Mouse (Mus musculus) small intestine, adult 2 months (tissue): ENCODE data around the gene Lin28a. TPM values are rescaled to one million over a fixed set of nuclear protein-coding genes. Genes with fewer than 3 reads are reported as not detected.

Source experiments
- H3K27ac ChIP-seq: fragments of 200-500 bp; 2 replicates; pipeline ENCODE4 v1.5.1; 2012; ENCODE audit warnings: low read depth, low read length, control low read depth, inconsistent platforms; ENCODE audit not compliant: insufficient read depth
- H3K27me3 ChIP-seq: fragments of 200-500 bp; 2 replicates; pipeline ENCODE4 v1.6.1; 2012; ENCODE audit warnings: mild to moderate bottlenecking, moderate library complexity, low read length, inconsistent platforms; ENCODE audit not compliant: control insufficient read depth, insufficient read depth
- H3K36me3 ChIP-seq: fragments of 200-500 bp; 2 replicates; pipeline ENCODE4 v1.6.1; 2012; ENCODE audit warnings: mild to moderate bottlenecking, low read length, control low read depth, inconsistent platforms; ENCODE audit not compliant: control insufficient read depth, insufficient read depth
- H3K4me1 ChIP-seq: fragments of 200-500 bp; 2 replicates; pipeline ENCODE4 v1.6.1; 2012; ENCODE audit warnings: low read length, inconsistent platforms, mixed read lengths; ENCODE audit not compliant: control insufficient read depth, insufficient read depth, insufficient read length
- H3K4me3 ChIP-seq: fragments of 200-500 bp; 2 replicates; pipeline ENCODE4 v1.5.1; 2012; ENCODE audit warnings: low read depth, mild to moderate bottlenecking, control low read depth, inconsistent platforms, low read length, moderate library complexity
- CTCF ChIP-seq: fragments of 200-500 bp; IDR thresholded peaks from 2 replicates; pipeline ENCODE4 v1.5.1; 2012; ENCODE audit warnings: low read depth, mild to moderate bottlenecking, control low read depth, inconsistent platforms, low read length, moderate library complexity, mixed read lengths; ENCODE audit not compliant: insufficient replicate concordance, insufficient read length; ENCODE audit errors: extremely low read depth
- POLR2A ChIP-seq: fragments of 200-500 bp; IDR thresholded peaks from 2 replicates; pipeline ENCODE4 v1.6.1; 2012; ENCODE audit warnings: low read depth, mild to moderate bottlenecking, control low read depth, inconsistent platforms, low read length, moderate library complexity
- WGBS: fragments of 180-500 bp; shearing (Covaris S2); methylation state at CpG from one replicate; pipeline ENCODE4 v1.1.7; 2018; 5-methylcytosine and 5-hydroxymethylcytosine counted together
- polyA plus RNA-seq: library from polyadenylated mRNA; depleted of rRNA; stranded (reverse); fragments of >200 nt; gene quantifications from 2 replicates; pipeline ENCODE4 v1.2.3, GENCODE M21; 2012

Gene Lin28a
- polyA plus RNA-seq, 1 experiment = not detected

DNA sequence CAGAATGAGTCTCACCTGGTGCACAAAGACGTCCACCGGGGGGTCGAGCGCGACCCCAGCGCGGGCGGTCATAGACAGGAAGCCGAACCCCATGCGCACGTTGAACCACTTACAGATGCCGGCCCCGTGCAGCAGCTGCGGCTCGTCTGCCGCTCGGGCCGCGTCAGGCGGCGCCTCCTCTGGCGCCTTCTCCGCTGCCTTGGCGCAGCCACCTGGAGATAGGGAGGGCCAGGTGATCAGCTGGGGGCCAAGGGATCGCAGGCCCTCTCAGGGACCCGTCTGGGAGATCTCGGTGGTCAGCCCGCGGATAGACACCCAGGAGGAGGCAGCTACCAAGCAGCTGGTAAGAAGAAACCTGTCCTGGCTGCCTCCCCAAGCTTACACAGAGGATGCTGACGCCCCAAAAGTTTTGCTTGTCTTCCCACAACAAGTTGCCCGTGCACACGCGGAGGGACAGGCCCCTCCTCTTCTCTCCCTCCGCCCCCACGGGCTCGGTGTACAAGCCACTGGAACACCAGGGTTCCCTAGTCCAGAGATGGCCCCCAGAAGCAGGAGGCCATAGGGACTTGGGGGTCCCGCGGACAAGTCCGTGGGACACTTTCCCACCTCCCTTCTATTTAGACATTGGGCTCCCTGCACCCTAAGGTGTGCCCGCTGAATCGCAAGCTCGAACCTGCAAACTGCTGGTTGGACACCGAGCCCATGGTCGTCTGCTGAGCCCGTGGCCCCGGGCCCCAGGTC lies 433 bp downstream of the Lin28a start:
- Histone ChIP-seq H3K36me3 (no peaks in the 10 kb centered on the region), H3K27ac (no peak overlapping the region), H3K27me3 (peaks cover 40% of the 10 kb centered on the region), H3K4me1 (peaks cover 1% of the 10 kb centered on the region; the same call in 1 of the 2 replicates), H3K4me3 (no peak overlapping the region)
- WGBS = 1% methylated on average over 45 of the region's 46 CpGs
- TF ChIP-seq CTCF = no peak
- no peak for TF ChIP-seq POLR2A

DNA sequence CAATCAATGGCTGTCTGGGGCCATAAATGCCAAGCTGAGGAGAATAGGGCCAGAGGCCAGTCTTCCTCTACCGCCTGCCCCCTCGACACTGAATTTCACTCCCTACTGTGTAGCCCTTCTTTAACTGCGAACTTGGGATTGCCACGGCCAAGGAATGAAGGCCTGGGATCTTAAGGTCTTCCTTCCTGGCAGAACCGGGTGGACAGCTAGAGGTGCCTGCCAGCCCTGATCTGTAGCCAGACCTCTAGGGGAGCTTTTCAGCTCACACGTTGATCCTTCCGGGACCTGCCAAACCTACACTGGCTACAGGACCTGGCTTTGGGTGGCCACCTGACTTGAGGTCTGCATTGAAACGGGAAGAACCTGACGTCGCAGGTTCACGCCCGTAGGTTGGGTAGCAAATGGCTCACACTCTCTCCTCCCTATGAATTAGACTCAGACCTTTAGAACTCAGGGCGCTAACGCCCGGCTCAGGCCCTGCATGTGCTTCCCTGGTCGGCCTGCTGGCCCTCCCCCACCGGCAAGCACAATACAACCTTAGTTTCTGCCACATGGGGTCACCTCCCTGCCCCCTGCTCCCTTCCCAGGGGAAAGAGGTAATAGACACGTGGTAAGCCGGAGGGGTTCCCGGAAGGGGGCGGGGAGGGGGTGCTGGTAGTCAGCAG lies 1.3 kb downstream of the Lin28a start:
- no peak overlapping the region for H3K27ac ChIP-seq
- no peaks in the 10 kb centered on the region for H3K36me3 ChIP-seq
- H3K4me1 ChIP-seq = peaks cover 1% of the 10 kb centered on the region; the same call in 1 of the 2 replicates
- TF ChIP-seq CTCF = no peak
- no peak for TF ChIP-seq POLR2A
- peaks cover 41% of the 10 kb centered on the region for H3K27me3 ChIP-seq
- H3K4me3 ChIP-seq = no peak overlapping the region
- WGBS = 6% methylated on average over 21 of the region's 21 CpGs

DNA sequence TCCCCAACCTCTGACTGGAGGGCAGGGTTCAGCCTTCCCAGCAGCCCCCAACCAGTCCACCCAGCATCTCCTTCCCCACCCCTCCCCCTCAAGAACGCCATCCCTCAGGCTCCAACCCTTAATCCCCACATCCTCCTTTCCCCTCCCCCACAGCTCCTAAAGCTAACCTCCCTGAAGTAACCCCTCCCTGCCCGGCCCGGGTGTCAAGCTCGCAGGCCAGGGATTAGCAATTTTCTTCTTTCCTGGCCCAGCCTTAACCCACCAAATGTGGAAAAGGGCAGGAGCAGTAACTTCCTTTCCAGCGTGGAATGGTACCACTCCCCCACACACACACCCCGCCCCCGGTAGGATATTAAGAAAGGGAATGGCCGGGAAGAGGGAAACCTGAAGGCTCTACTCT lies 1.9 kb downstream of the Lin28a start:
- Histone ChIP-seq H3K4me3 (no peak overlapping the region), H3K27ac (no peak overlapping the region), H3K36me3 (no peaks in the 10 kb centered on the region), H3K4me1 (peaks cover 1% of the 10 kb centered on the region; the same call in 1 of the 2 replicates), H3K27me3 (peaks cover 46% of the 10 kb centered on the region)
- TF ChIP-seq CTCF (no peak), POLR2A (no peak)
- WGBS = 2% methylated on average over 8 of the region's 8 CpGs

DNA sequence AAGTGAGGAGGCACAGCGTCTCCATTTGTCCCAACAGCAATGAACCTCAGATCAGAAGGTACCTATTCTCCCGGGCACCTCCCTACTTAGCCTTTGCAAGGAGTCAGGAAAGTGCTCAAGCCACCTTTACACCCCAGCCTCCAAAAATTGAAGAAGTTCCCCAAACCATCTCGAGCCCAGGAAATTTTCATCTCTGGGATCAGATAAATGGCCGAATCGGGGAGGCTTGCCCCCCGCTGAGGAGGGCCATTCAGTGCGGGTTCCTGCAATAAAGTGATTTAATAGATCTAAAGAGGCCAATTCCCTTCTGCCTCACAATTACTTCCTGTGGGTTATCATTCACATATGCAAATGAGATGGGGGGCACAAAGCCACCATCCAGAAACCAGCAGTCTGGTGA lies 2.4 kb downstream of the Lin28a start:
- no peak overlapping the region for H3K27ac ChIP-seq
- TF ChIP-seq CTCF (no peak), POLR2A (no peak)
- no peak overlapping the region for H3K4me3 ChIP-seq
- 13% methylated on average over 7 of the region's 7 CpGs for WGBS
- peaks cover 1% of the 10 kb centered on the region; the same call in 1 of the 2 replicates for H3K4me1 ChIP-seq
- H3K36me3 ChIP-seq = no peaks in the 10 kb centered on the region
- peaks cover 49% of the 10 kb centered on the region for H3K27me3 ChIP-seq

DNA sequence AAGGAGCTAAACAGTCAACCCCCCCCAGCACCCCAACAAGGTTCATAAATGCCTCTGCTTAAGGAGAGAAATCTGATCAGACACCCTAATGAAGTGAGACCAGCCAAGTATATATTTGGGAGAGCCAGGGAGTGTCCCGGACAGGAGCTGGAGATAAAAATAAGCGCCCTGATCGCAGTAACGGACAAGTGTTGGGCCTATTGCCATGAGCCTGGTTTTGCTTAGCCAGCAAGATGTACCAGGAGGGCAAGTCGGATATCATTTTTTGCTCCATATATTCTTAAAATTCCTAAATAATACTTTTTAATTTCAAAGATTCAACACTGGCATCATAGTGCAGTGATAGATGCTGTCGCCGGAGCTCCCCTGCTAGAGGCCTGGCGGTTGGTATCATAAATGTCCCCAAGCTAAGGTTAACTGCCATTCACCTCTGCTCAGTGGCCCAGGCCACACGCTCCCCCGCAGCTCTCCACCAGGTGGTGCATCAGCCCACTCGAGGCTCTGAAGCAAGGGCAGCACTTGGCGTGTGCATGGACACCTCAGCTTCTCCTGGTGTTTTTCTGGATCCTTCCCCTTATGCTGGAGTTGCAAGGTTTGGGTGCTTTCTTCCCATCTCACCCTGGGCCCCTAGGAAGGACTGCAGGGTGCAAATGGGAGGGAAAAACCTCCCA lies 5.6 kb downstream of the Lin28a start:
- no peak overlapping the region for H3K27ac ChIP-seq
- peaks cover 1% of the 10 kb centered on the region; the same call in 1 of the 2 replicates for H3K4me1 ChIP-seq
- TF ChIP-seq POLR2A (no peak), CTCF (no peak)
- H3K4me3 ChIP-seq = no peak overlapping the region
- 50% methylated on average over 12 of the region's 12 CpGs for WGBS
- H3K36me3 ChIP-seq = no peaks in the 10 kb centered on the region
- peaks cover 27% of the 10 kb centered on the region for H3K27me3 ChIP-seq

DNA sequence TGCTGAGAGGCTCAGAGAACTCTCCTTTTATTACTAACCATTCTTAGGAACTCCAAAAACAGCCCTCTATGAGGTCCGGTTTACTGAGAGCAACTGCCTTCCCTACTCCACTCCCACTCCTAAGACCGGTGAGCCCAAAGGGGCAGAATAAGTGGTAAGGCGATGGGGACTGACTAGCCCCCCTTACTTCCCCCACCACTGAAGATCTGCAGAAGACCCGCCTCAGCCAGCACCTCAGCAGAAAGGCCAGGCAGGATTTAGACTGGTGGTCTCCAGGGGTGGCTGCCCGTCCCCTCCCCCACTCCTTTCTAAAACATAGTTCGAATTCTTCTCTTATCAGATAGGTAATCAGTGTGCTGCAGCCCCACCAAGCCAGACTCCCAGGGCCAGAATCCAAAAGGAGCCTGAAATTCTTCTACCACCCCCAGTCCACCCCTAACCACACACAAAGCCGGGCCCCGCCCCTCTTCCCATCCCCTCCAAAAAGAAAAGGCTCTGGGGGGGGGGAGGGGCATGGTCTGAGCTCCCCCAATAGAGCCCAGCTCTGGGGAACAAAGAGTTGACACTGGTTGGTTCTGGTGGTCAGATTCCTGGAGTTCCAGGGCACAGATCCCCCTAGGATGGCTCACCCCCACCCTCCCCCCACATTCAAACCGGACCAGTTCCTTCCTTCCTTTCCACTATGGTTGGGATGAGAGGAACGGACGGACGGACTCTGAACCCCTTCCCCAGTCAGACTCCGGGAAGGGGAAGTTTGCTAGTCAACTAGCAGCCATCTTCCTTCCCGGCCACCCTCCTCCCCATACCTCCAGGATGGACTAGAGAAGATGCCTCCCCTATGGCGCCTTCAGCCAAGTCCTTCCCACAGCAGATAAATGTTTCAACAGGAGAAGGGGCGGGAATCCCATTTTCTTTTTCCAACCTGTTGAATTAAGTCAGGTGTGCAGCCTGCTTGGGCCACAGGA lies 6.9 kb downstream of the Lin28a start:
- no peaks in the 10 kb centered on the region for H3K36me3 ChIP-seq
- peaks cover 14% of the 10 kb centered on the region for H3K27me3 ChIP-seq
- H3K4me1 ChIP-seq = no peaks in the 10 kb centered on the region
- H3K27ac ChIP-seq = no peak overlapping the region
- H3K4me3 ChIP-seq = no peak overlapping the region
- WGBS = 27% methylated on average over 16 of the region's 16 CpGs
- TF ChIP-seq POLR2A = no peak
- no peak for TF ChIP-seq CTCF
